Mouse (Mus musculus) urinary bladder, postnatal 25 days (tissue): ENCODE measurements around the gene Cdh26.

Source experiments
- DNase-seq: peaks from one replicate; pipeline ENCODE4 v3.0.0; 2022; ENCODE audit warnings: low spot score

Cdh26 gene

GRCm38 (mm10) chr2:178449386-178449785 lies 19.1 kb downstream of the Cdh26 start:
- DNase-seq: no peak

DNA sequence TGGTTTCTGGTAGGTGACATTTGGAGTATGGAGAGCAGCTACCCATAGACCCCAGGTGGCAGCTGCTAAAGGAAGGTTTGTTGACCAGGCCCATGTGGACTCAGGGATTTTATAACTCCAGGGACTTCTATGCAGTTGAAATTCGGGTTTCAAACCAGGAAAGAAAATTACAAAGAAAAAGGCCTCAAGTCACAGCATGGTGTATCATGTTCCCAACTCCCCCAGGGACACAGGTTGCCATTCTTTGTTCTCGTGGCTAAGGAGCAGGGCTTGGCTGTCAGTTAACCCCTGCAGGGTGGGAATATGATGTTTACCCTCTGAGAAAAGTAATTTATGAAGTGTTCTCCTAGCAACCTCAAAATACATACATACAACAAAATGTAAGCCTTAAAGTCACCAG lies 19.9 kb downstream of the Cdh26 start:
- no peak for DNase-seq

- no peak for DNase-seq
These were observed 20.6 kb downstream of the Cdh26 start for GRCm38 (mm10) chr2:178450961-178451360.

GRCm38 (mm10) chr2:178454664-178455516 lies 24.6 kb downstream of the Cdh26 start:
- no peak for DNase-seq

DNA sequence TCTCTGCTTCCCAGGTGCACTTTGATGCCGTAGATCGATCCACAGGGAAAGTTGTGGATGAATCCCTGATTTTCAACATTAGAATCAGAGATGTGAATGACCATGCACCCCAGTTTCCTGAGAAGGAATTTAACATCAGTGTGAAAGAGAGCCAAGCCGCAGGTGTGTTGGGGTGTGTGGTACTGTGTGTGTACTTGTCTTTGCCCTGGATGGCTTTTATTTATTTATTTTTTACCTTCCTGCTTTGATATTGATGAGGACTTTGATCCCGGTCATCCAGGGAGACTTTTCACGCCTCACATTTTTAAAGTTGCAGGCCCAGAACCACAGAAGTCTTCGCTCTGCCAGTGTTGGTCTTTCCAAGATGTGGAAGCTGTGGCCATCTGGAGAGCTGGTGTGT lies 27.1 kb downstream of the Cdh26 start:
- no peak for DNase-seq

DNA sequence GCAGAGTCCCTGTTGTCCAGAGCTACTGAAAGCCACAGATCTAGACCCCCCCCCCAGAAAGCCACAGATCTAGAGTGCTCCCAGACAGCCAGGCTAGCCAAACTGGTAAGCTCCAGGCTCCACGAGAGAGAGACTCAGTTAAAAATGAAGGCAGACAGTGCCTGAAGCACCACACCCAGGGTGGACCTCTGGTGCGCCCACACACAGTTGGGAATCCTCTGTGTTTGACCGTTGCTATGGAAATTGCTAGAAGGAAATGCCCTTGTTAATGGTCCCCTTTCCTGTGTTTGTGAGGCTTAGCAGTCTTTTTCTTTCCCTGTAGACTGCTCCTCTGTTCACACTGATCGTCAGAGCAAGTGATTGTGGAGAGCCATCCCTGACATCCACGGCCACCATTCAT lies 30.0 kb downstream of the Cdh26 start:
- DNase-seq: no peak

- no peak for DNase-seq
These were observed 41.5 kb downstream of the Cdh26 start for GRCm38 (mm10) chr2:178471546-178472480.

DNA sequence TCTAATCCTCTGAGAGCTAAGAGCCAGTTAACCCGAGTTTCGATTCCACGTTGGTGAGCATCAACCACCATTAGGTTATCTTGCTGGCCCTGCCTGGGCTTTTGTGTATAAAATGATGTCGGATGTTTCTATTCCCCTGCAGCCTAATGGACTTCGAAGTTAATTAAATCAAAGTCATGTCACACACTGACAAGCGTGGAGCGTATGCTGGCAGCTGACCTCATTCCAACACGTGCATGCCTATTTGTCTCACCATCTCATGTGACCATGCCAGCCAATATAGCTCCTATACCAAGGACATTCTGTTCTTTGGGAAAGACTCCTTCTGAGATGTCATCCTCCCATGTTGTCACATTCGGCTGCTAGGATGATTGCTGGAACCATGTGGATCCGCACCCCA lies 43.6 kb downstream of the Cdh26 start:
- no peak for DNase-seq

DNA sequence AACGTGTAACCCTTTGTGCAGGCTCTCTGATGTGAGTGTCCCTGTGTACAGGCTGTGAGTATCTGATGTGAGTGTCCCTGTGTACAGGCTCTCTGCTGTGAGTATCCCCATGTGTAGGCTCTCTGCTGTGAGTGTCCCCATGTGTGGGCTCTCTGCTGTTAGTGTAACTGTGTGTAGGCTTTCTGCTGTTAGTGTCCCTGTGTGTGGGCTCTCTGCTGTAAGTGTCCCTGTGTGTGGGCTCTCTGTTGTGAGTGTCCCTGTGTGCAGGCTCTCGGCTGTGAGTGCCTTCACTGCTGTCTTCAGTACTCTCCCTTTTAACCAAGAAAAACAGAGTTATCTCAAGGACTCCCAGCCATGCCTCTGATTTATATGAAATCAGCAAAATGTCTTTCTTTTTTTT lies 46.9 kb downstream of the Cdh26 start:
- DNase-seq: no peak

- no peak for DNase-seq
These were observed 48.7 kb downstream of the Cdh26 start for GRCm38 (mm10) chr2:178479011-178479410.

GRCm38 (mm10) chr2:178480932-178481331 lies 50.6 kb downstream of the Cdh26 start:
- no peak for DNase-seq

GRCm38 (mm10) chr2:178483462-178483861 lies 53.1 kb downstream of the Cdh26 start:
- no peak for DNase-seq

- DNase-seq: no peak
These were observed 57.9 kb downstream of the Cdh26 start for GRCm38 (mm10) chr2:178488276-178488675.

DNA sequence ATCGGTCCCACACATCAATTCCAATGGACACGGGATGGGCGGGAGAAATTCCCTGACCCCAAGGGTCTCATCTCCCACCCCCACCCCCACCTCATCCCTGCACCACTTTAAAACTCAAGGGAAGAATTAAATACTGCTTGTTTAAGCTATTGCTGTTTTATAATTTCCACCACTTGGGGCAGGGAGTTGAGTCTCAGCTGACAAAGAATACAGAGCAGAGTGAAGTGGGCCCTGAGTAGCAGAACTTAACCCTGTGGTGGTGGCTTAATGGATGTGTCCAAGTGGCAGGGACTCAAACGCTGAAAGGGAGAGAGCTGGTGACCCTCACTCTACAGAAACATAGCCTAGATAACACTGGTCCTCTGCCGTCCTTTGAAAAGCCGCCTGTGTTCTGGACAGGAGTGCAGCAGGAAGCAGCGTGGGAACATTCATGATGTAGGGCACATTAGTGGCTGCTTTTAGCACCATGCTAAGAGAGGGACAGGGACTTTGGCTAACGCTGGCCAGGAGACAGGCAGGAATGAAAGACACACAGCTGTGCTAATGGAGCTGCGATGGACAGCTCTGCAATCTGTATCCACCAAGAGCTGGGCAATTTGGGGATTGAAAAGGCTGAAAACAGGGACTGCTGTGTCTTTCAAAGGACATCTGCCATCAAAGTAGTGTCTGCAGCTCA lies 60.1 kb downstream of the Cdh26 start:
- DNase-seq: no peak

DNA sequence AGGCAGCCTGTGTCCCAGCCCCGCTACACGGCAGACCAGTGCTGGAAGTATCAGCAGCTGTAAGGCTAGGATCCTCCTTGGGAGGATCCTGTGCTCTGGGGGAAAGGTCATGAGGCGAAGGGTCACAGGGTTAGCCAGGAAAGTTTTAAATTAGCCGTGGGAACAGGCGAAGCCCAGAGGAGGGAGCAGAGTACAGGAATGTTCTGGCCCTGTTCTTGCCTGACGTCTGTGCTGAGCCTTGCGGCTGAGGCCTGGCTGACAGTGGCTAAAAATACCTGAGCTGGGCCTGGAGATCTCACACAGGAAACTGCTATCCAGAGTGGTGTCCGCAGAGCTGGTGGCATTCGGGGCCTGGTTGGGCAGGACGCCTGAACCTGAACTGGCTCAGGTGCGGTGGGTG lies 63.7 kb downstream of the Cdh26 start:
- DNase-seq: no peak

GRCm38 (mm10) chr2:178495816-178496215 lies 65.5 kb downstream of the Cdh26 start:
- DNase-seq: no peak

DNA sequence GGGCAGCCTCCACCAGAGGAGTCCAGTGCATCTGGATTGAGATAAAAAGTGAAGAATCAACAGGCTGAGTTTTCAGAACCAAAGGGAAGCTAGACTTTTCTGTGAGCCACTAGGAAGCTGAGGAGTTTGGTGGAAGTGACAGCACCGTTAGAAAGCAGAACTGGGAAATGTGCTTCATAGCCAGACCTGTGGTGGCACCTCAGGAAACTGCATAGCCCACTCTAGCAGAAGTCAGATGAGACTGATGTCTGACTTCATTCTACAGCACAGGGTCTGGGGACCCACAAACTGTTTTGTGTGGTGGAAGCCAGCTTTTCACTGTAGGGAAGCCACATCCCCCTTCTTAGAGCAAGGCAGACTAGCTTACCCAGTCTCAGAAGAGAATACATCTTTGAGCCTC lies 67.6 kb downstream of the Cdh26 start:
- DNase-seq: no peak

DNA sequence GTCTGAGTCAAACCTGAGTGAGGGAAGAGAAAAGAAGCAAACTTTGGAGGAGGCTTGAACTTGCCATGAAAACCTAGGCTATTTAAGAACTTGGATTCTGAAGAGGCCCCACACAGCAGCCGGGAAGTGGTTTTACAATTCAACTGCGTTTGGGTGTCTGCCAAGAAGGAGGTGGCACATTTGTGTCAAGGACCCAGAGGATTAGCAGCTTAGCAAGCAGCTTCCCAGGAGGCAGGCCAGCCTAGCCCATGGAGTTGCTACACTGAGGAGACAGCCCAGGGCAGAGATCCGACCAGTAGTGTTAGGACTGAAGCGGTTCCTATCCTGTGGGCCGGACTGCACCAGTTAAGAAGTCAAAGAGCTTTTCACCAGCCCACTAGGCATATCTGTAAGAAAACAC lies 68.1 kb downstream of the Cdh26 start:
- no peak for DNase-seq

- DNase-seq: no peak
These were observed 72.1 kb downstream of the Cdh26 start for GRCm38 (mm10) chr2:178502469-178502868.

DNA sequence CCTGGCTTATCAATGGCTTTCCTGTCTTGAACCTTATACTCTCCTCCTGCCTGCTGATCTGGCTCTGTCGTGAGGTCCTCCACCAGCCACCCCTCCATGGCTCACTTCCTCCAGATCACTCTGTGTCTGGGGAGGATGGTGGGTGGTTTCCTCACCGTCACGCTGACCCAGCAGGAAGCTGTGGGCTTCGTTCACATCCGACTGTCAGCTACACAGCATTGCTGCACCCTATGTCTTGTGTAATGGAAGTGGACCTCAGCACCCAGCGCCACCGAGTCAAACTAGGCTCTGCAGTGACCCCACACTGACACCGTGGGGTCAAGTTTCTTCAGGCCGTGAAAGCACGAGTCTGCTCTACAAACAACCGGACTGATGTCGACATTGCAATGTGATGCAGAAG lies 75.7 kb downstream of the Cdh26 start:
- DNase-seq: no peak

GRCm38 (mm10) chr2:178507379-178508014 lies 77.2 kb downstream of the Cdh26 start:
- peak; percentile 65 for DNase-seq

DNA sequence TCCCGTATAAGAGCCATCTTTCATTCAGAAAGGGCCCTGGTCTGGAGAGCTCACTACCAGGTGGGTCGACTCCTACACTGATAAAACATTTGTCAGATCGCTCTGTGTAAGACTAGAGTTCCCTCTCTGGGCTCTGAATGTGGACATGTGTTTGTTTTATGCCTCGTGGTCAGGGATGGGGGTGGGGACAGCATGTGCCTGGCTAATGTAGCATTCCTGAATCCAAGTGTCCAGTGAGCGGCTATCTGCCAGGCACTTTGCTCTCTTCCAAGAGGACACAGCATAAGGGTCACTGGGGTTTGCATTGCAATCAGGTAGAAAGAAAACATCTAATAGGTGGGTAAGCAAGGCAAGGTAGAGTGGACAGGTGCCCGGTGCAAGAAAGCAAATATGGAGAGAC lies 77.9 kb downstream of the Cdh26 start:
- no peak for DNase-seq
